Mouse (Mus musculus) hindbrain, embryonic 15.5 days (tissue): ENCODE measurements at regions not wholly inside any gene's neighbourhood (a gene's known extent, or its start where the extent isn't known, plus 50 kb on each side); places are given as distances from the start of the nearest gene placed in this dataset.
A peak's percentile ranks its signal among the peaks of the same experiment; 100 is the strongest.

Experiments
- ATAC-seq: fragments of 200-750 bp; cut with Nextera tagmentation; 2 replicates; pipeline ENCODE4 v1.8.0; 2017; ENCODE audit warnings: low read depth, moderate number of reproducible peaks, moderate TSS enrichment; ENCODE audit not compliant: low FRiP score
- H3K27ac ChIP-seq: fragments of 300-500 bp; sonication (generic); replicated peaks from 2 replicates; pipeline ENCODE4 v1.5.1; 2015; ENCODE audit warnings: mild to moderate bottlenecking, inconsistent platforms
- H3K27me3 ChIP-seq: fragments of 300-500 bp; sonication (generic); 2 replicates; pipeline ENCODE4 v1.6.1; 2015; ENCODE audit warnings: control low read depth, inconsistent platforms
- H3K36me3 ChIP-seq: fragments of 300-500 bp; sonication (generic); 2 replicates; pipeline ENCODE4 v1.6.1; 2015; ENCODE audit warnings: control low read depth, inconsistent platforms
- H3K4me1 ChIP-seq: fragments of 300-500 bp; sonication (generic); replicated peaks from 2 replicates; pipeline ENCODE4 v1.6.1; 2015; ENCODE audit warnings: control low read depth, inconsistent platforms
- H3K4me2 ChIP-seq: fragments of 300-500 bp; sonication (generic); 2 replicates; pipeline ENCODE4 v1.6.1; 2015; ENCODE audit warnings: moderate library complexity, mild to moderate bottlenecking, inconsistent platforms
- H3K4me3 ChIP-seq: fragments of 300-500 bp; sonication (generic); 2 replicates; pipeline ENCODE4 v1.5.1; 2015; ENCODE audit warnings: mild to moderate bottlenecking, inconsistent platforms
- H3K9ac ChIP-seq: fragments of 300-500 bp; sonication (generic); 2 replicates; pipeline ENCODE4 v1.6.1; 2015; ENCODE audit warnings: inconsistent platforms
- H3K9me3 ChIP-seq: fragments of 300-500 bp; sonication (generic); 2 replicates; pipeline ENCODE4 v1.6.1; 2016; ENCODE audit warnings: control low read depth, inconsistent platforms
- WGBS: fragments of 180-500 bp; shearing (Covaris S2); methylation state at CpG from one replicate; pipeline ENCODE4 v1.1.7; 2015; 5-methylcytosine and 5-hydroxymethylcytosine counted together

GRCm38 (mm10) chr13:71248261-71249031, 406.8 kb upstream of the Adamts16 start:
- Histone ChIP-seq H3K27ac (no peak overlapping the region), H3K9ac (no peak overlapping the region), H3K27me3 (no peaks in the 10 kb centered on the region)

GRCm38 (mm10) chr13:71247241-71247640, 405.6 kb upstream of the Adamts16 start:
- H3K9me3 ChIP-seq: no peaks in the 10 kb centered on the region
- H3K9ac ChIP-seq: no peak overlapping the region
- no peak overlapping the region for H3K4me3 ChIP-seq
- ATAC-seq: no peak
- H3K27ac ChIP-seq: no peak overlapping the region
- H3K4me1 ChIP-seq: peaks cover 9% of the 10 kb centered on the region; the same call in 1 of the 2 replicates
- H3K27me3 ChIP-seq: no peaks in the 10 kb centered on the region
- H3K36me3 ChIP-seq: no peaks in the 10 kb centered on the region
- H3K4me2 ChIP-seq: no peak overlapping the region

More at GRCm38 (mm10) chr13:71248261-71249031, 406.8 kb upstream of the Adamts16 start:
- 37% methylated on average over 8 of the region's 8 CpGs for WGBS
- Histone ChIP-seq H3K9me3 (no peaks in the 10 kb centered on the region), H3K36me3 (no peaks in the 10 kb centered on the region), H3K4me2 (no peak overlapping the region), H3K4me3 (no peak overlapping the region), H3K4me1 (peaks cover 9% of the 10 kb centered on the region; the same call in 1 of the 2 replicates)
- peak; percentile 82 for ATAC-seq

GRCm38 (mm10) chr13:71245326-71245725, 403.7 kb upstream of the Adamts16 start:
- no peaks in the 10 kb centered on the region for H3K9me3 ChIP-seq
- H3K4me3 ChIP-seq: no peak overlapping the region
- no peak overlapping the region for H3K27ac ChIP-seq
- 85% methylated on average over 4 of the region's 4 CpGs for WGBS
- H3K27me3 ChIP-seq: no peaks in the 10 kb centered on the region
- H3K36me3 ChIP-seq: no peaks in the 10 kb centered on the region
- no peak for ATAC-seq
- no peak overlapping the region for H3K9ac ChIP-seq
- no peak overlapping the region for H3K4me2 ChIP-seq
- H3K4me1 ChIP-seq: peaks cover 7% of the 10 kb centered on the region; the same call in 1 of the 2 replicates

DNA sequence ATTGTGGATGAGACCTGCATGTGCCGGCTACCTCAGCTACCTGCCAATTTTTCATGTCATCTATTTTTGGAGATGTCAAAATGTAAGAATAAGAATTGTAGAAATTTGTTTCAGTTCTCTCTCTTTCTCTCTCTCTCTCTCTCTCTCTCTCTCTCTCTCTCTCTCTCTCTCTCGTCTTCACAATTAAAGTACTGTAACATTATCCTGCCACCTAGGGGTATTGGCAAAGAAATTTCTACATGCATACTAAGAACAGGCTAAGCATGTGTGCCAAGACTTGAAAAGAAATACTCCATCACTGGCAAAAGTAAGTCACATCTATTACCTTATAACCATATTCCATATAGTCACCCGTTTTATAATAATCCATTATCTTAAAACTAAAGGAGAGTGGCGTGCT, 398.2 kb upstream of the Adamts16 start:
- Histone ChIP-seq H3K36me3 (no peaks in the 10 kb centered on the region), H3K4me1 (no peaks in the 10 kb centered on the region), H3K27ac (no peak overlapping the region), H3K9ac (no peak overlapping the region), H3K4me2 (no peak overlapping the region), H3K27me3 (no peaks in the 10 kb centered on the region), H3K4me3 (no peak overlapping the region), H3K9me3 (no peaks in the 10 kb centered on the region)
- no peak for ATAC-seq
- 64% methylated on average over 4 of the region's 4 CpGs for WGBS

DNA sequence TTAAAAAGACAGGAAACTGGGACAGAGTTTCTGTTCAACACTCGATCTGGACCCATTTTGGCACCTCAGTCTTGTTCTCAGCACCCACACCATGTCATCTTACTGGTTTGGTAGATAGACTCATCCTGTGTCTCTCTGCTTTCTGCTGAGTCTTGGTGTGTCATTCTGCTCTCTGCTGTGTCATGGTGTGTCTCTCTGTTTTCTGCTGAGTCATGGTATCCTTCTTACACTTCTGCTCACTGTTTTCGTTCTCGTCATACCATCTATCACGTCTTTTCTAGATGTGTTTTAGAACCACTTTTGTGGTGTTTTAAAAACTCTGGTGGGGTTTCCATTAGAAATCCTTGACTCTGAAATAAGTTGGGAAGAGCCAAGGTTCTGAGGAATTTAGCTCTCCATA, 393.7 kb upstream of the Adamts16 start:
- no peak overlapping the region for H3K27ac ChIP-seq
- H3K9me3 ChIP-seq: no peaks in the 10 kb centered on the region
- no peaks in the 10 kb centered on the region for H3K36me3 ChIP-seq
- no peak overlapping the region for H3K4me3 ChIP-seq
- no peak for ATAC-seq
- no peaks in the 10 kb centered on the region for H3K27me3 ChIP-seq
- no peaks in the 10 kb centered on the region for H3K4me1 ChIP-seq
- no peak overlapping the region for H3K4me2 ChIP-seq
- no peak overlapping the region for H3K9ac ChIP-seq
- WGBS: 94% methylated on average over 4 of the region's 4 CpGs

DNA sequence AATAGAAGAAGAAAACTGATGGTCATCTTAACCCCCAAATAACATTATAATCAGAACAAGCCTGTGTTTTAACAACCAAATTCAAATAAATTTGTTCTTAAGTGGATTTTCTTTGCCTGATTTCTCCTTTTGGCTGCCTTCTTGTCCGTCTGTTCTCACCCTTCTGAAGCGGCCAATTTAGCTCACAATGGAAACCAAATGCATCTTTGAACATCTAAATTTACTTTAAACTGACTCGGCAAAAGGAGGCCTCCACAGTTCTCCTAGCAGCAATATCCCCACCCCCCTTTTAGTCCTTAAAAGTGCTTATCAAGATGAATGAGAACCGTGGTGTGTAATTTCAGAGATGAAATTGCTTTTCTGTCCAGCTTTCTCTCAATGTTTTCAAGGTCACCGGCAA, 389.6 kb upstream of the Adamts16 start:
- Histone ChIP-seq H3K9ac (no peak overlapping the region), H3K9me3 (no peaks in the 10 kb centered on the region), H3K4me3 (no peak overlapping the region), H3K27me3 (no peaks in the 10 kb centered on the region), H3K4me2 (no peak overlapping the region), H3K27ac (no peak overlapping the region), H3K4me1 (no peaks in the 10 kb centered on the region), H3K36me3 (no peaks in the 10 kb centered on the region)
- 81% methylated on average over 5 of the region's 5 CpGs for WGBS
- no peak for ATAC-seq

GRCm38 (mm10) chr13:71214776-71215175, 373.2 kb upstream of the Adamts16 start:
- Histone ChIP-seq H3K4me2 (no peak overlapping the region), H3K36me3 (no peaks in the 10 kb centered on the region), H3K9me3 (no peaks in the 10 kb centered on the region), H3K4me3 (no peak overlapping the region), H3K27me3 (no peaks in the 10 kb centered on the region), H3K9ac (no peak overlapping the region), H3K27ac (no peak overlapping the region), H3K4me1 (no peaks in the 10 kb centered on the region)
- 60% methylated on average over 5 of the region's 5 CpGs for WGBS
- no peak for ATAC-seq

- 30% methylated on average over 4 of the region's 4 CpGs for WGBS
- ATAC-seq: no peak
- no peaks in the 10 kb centered on the region for H3K4me1 ChIP-seq
- no peak overlapping the region for H3K4me3 ChIP-seq
- H3K4me2 ChIP-seq: no peak overlapping the region
- no peak overlapping the region for H3K27ac ChIP-seq
- no peaks in the 10 kb centered on the region for H3K9me3 ChIP-seq
- H3K36me3 ChIP-seq: no peaks in the 10 kb centered on the region
- no peak overlapping the region for H3K9ac ChIP-seq
- no peaks in the 10 kb centered on the region for H3K27me3 ChIP-seq
These were observed 369.8 kb upstream of the Adamts16 start for GRCm38 (mm10) chr13:71211363-71211762.

DNA sequence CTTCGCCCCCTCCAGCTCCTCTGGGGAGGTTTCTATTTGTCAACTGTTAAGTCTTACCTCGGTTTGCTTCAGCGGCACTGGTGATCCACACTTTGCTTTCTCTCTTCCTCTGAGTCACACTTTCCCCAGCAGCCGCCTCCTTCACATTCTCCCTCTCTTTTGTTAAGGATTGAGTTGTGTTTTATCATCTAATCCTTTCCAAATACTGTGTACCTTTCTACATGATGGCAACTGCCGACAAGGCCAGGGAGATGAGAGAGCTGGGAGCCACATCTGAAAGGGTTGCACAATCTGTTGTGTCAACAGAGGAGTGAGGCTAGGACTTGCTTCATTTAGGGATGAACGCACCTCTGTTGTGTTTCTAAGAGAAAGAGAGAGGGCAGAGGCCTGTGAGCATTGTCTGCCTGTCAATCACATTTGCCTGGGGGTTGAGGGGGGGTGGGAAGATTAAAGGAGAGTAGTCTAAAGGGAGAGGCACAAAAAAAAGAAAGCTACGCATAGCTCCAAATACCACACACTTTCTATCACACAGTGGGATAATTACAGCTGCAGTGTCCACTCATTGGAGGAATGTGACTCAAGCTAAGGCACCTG, 369.1 kb upstream of the Adamts16 start:
- H3K4me1 ChIP-seq: no peaks in the 10 kb centered on the region
- no peak overlapping the region for H3K4me2 ChIP-seq
- H3K36me3 ChIP-seq: no peaks in the 10 kb centered on the region
- no peak for ATAC-seq
- no peak overlapping the region for H3K27ac ChIP-seq
- H3K27me3 ChIP-seq: no peaks in the 10 kb centered on the region
- no peaks in the 10 kb centered on the region for H3K9me3 ChIP-seq
- 28% methylated on average over 7 of the region's 7 CpGs for WGBS
- no peak overlapping the region for H3K4me3 ChIP-seq
- H3K9ac ChIP-seq: no peak overlapping the region

GRCm38 (mm10) chr13:71205708-71206107, 364.1 kb upstream of the Adamts16 start:
- WGBS: 60% methylated on average over 3 of the region's 3 CpGs
- Histone ChIP-seq H3K27me3 (no peaks in the 10 kb centered on the region), H3K36me3 (no peaks in the 10 kb centered on the region), H3K9me3 (no peaks in the 10 kb centered on the region), H3K4me3 (no peak overlapping the region), H3K9ac (no peak overlapping the region), H3K4me2 (no peak overlapping the region), H3K4me1 (peaks cover 3% of the 10 kb centered on the region), H3K27ac (no peak overlapping the region)
- no peak for ATAC-seq

DNA sequence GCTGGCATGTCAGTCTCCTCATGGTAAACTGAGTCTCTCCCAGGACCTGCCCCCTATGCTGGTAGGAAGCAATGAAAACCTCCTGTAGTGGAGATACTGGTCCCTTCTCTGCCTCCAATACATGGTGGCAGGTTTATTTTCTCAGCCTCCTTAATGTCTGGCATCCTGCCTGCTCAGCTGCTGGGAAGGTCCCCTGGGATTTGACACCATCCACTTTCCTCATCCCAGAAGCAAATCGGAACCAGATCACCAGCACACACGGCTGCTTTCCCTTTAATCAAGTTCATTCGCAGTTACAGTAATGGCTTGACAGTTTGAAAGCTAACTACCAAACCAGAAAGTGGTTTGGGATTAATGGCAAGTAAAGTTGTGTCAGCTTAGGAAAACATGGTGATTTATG, 359.0 kb upstream of the Adamts16 start:
- H3K4me1 ChIP-seq: peaks cover 7% of the 10 kb centered on the region
- H3K9me3 ChIP-seq: no peaks in the 10 kb centered on the region
- WGBS: 27% methylated on average over 3 of the region's 3 CpGs

GRCm38 (mm10) chr13:71195675-71196074, 354.1 kb upstream of the Adamts16 start:
- no peak overlapping the region for H3K4me2 ChIP-seq
- H3K27me3 ChIP-seq: no peaks in the 10 kb centered on the region
- H3K4me1 ChIP-seq: peaks cover 4% of the 10 kb centered on the region
- no peak overlapping the region for H3K9ac ChIP-seq
- no peak overlapping the region for H3K27ac ChIP-seq
- no peak overlapping the region for H3K4me3 ChIP-seq
- no peaks in the 10 kb centered on the region for H3K36me3 ChIP-seq
- 81% methylated on average over 4 of the region's 4 CpGs for WGBS
- no peaks in the 10 kb centered on the region for H3K9me3 ChIP-seq
- no peak for ATAC-seq

More for the DNA sequence above, 359.0 kb upstream of the Adamts16 start:
- no peak overlapping the region for H3K4me3 ChIP-seq
- no peaks in the 10 kb centered on the region for H3K27me3 ChIP-seq
- ATAC-seq: peak; percentile 27; the same call in 1 of the 2 replicates
- H3K4me2 ChIP-seq: no peak overlapping the region
- no peaks in the 10 kb centered on the region for H3K36me3 ChIP-seq
- H3K9ac ChIP-seq: no peak overlapping the region
- H3K27ac ChIP-seq: no peak overlapping the region
